Mouse (Mus musculus) MEL (cell line): Measurements from ENCODE around the gene Emsy. TPM values are rescaled to one million over a fixed set of nuclear protein-coding genes. Genes with fewer than 3 reads are reported as not detected.

Experiments
- DNase-seq: peaks from one replicate; pipeline ENCODE4 v3.0.0; 2011; ENCODE audit warnings: low read depth, low spot score
- H3K27ac ChIP-seq: 2 replicates; pipeline ENCODE4 v1.5.1; 2012; ENCODE audit warnings: low read depth, mild to moderate bottlenecking, control low read depth, low read length, moderate library complexity; ENCODE audit not compliant: control insufficient read depth
- H3K27me3 ChIP-seq, 2 experiments: fragments of 150-350 bp in 1 of 2; sonication (generic) in 1 of 2; 2 replicates each; pipeline ENCODE4 v1.6.1; 2012; ENCODE audit warnings: low read length in 2 of 2, mild to moderate bottlenecking in 2 of 2, improper control_type of control experiment in 1 of 2, moderate library complexity in 1 of 2; ENCODE audit not compliant: insufficient read depth in 2 of 2, control insufficient read depth in 1 of 2
- H3K36me3 ChIP-seq, 2 experiments: 2 replicates each; pipeline ENCODE4 v1.6.1; 2012 to 2014; ENCODE audit warnings: low read length in 2 of 2, improper control_type of control experiment in 1 of 2, inconsistent platforms in 1 of 2, mild to moderate bottlenecking in 1 of 2; ENCODE audit not compliant: insufficient read depth in 2 of 2, control insufficient read depth in 1 of 2
- H3K4me1 ChIP-seq, 2 experiments: fragments of 150-350 bp in 1 of 2; sonication (generic) in 1 of 2; 2 replicates each; pipeline ENCODE4 v1.6.1; 2012; ENCODE audit warnings: low read length in 2 of 2, improper control_type of control experiment in 1 of 2, mild to moderate bottlenecking in 1 of 2; ENCODE audit not compliant: insufficient read depth in 2 of 2, control insufficient read depth in 1 of 2
- H3K4me3 ChIP-seq, 2 experiments: fragments of 150-350 bp in 1 of 2; sonication (generic) in 1 of 2; 2 replicates each; pipeline ENCODE4 v1.5.1; 2012; ENCODE audit warnings: low read depth in 2 of 2, low read length in 2 of 2, mild to moderate bottlenecking in 2 of 2, moderate library complexity in 2 of 2, control low read depth in 1 of 2, improper control_type of control experiment in 1 of 2; ENCODE audit not compliant: control insufficient read depth in 1 of 2, insufficient read depth in 1 of 2
- H3K79me2 ChIP-seq: 2 replicates; pipeline ENCODE4 v1.6.1; 2012; ENCODE audit warnings: mild to moderate bottlenecking, low read length, moderate library complexity; ENCODE audit not compliant: control insufficient read depth, poor library complexity, insufficient read depth
- H3K9ac ChIP-seq: 2 replicates; pipeline ENCODE4 v1.6.1; 2012; ENCODE audit warnings: low read depth, mild to moderate bottlenecking, control low read depth, low read length, moderate library complexity; ENCODE audit not compliant: control insufficient read depth, poor library complexity, severe bottlenecking
- H3K9me3 ChIP-seq: fragments of 150-350 bp; sonication (generic); replicated peaks from 2 replicates; pipeline ENCODE4 v1.6.1; 2012; ENCODE audit warnings: mild to moderate bottlenecking, low read length, improper control_type of control experiment, moderate library complexity; ENCODE audit not compliant: insufficient read depth
- BHLHE40 ChIP-seq: IDR thresholded peaks from 2 replicates; pipeline ENCODE4 v1.6.1; 2012; ENCODE audit warnings: low read depth, mild to moderate bottlenecking, inconsistent platforms, low read length, improper control_type of control experiment, borderline replicate concordance
- CHD2 ChIP-seq: IDR thresholded peaks from 2 replicates; pipeline ENCODE4 v1.6.1; 2011; ENCODE audit warnings: low read length, improper control_type of control experiment
- CTCF ChIP-seq, 3 experiments: IDR thresholded peaks in 2 of 3; conservative IDR thresholded peaks in 1 of 3; 2 replicates each; pipeline ENCODE4 v1.5.1; 2011 to 2012; ENCODE audit warnings: low read length in 3 of 3, low read depth in 2 of 3, mild to moderate bottlenecking in 2 of 3, improper control_type of control experiment in 1 of 3, inconsistent platforms in 1 of 3, mixed read lengths in 1 of 3, moderate library complexity in 1 of 3; ENCODE audit not compliant: control insufficient read depth in 1 of 3, insufficient read depth in 1 of 3, poor library complexity in 1 of 3, severe bottlenecking in 1 of 3
- ETS1 ChIP-seq: IDR thresholded peaks from 2 replicates; pipeline ENCODE4 v1.6.1; 2012; ENCODE audit warnings: low read depth, mild to moderate bottlenecking, inconsistent platforms, low read length, improper control_type of control experiment, moderate library complexity
- MAX ChIP-seq: IDR thresholded peaks from 2 replicates; pipeline ENCODE4 v1.6.1; 2011; ENCODE audit warnings: low read length, improper control_type of control experiment
- MAZ ChIP-seq: IDR thresholded peaks from 2 replicates; pipeline ENCODE4 v1.6.1; 2012; ENCODE audit warnings: low read depth, mild to moderate bottlenecking, inconsistent platforms, low read length, improper control_type of control experiment
- MXI1 ChIP-seq: IDR thresholded peaks from 2 replicates; pipeline ENCODE4 v1.6.1; 2011; ENCODE audit warnings: mild to moderate bottlenecking, low read depth, low read length, improper control_type of control experiment
- MYC ChIP-seq: IDR thresholded peaks from 2 replicates; pipeline ENCODE4 v1.6.1; 2011; ENCODE audit warnings: low read depth, mild to moderate bottlenecking, low read length, improper control_type of control experiment, moderate library complexity
- NRF1 ChIP-seq: IDR thresholded peaks from 2 replicates; pipeline ENCODE4 v1.6.1; 2014; ENCODE audit warnings: low read depth, mild to moderate bottlenecking, inconsistent platforms, low read length, improper control_type of control experiment, moderate library complexity; ENCODE audit not compliant: poor library complexity, insufficient read depth, severe bottlenecking
- POLR2A ChIP-seq, 2 experiments: IDR thresholded peaks; 2 replicates each; pipeline ENCODE4 v1.6.1; 2011 to 2012; ENCODE audit warnings: low read length in 2 of 2, mild to moderate bottlenecking in 2 of 2, control low read depth in 1 of 2, improper control_type of control experiment in 1 of 2, low read depth in 1 of 2, moderate library complexity in 1 of 2; ENCODE audit not compliant: control insufficient read depth in 1 of 2, insufficient read depth in 1 of 2, poor library complexity in 1 of 2
- POLR2AphosphoS5 ChIP-seq: IDR thresholded peaks from 2 replicates; pipeline ENCODE4 v1.6.1; 2012; ENCODE audit warnings: low read depth, borderline replicate concordance, mild to moderate bottlenecking, inconsistent platforms, low read length, moderate library complexity, mixed read lengths
- RAD21 ChIP-seq: IDR thresholded peaks from 2 replicates; pipeline ENCODE4 v1.6.1; 2011; ENCODE audit warnings: mild to moderate bottlenecking, low read depth, low read length, improper control_type of control experiment
- RCOR1 ChIP-seq: IDR thresholded peaks from 2 replicates; pipeline ENCODE4 v1.6.1; 2012; ENCODE audit warnings: low read depth, mild to moderate bottlenecking, inconsistent platforms, low read length, improper control_type of control experiment
- SIN3A ChIP-seq: IDR thresholded peaks from 2 replicates; pipeline ENCODE4 v1.6.1; 2012; ENCODE audit warnings: low read length, improper control_type of control experiment, inconsistent platforms
- TBP ChIP-seq: IDR thresholded peaks from 2 replicates; pipeline ENCODE4 v1.8.0; 2011; ENCODE audit warnings: low read depth, low read length, improper control_type of control experiment
- UBTF ChIP-seq: IDR thresholded peaks from 2 replicates; pipeline ENCODE4 v1.6.1; 2012; ENCODE audit warnings: low read depth, mild to moderate bottlenecking, inconsistent platforms, low read length, improper control_type of control experiment, moderate library complexity, borderline replicate concordance; ENCODE audit not compliant: insufficient read depth
- ZKSCAN1 ChIP-seq: IDR thresholded peaks from 2 replicates; pipeline ENCODE4 v1.6.1; 2012; ENCODE audit warnings: low read depth, mild to moderate bottlenecking, inconsistent platforms, low read length, improper control_type of control experiment, moderate library complexity
- ZNF384 ChIP-seq: IDR thresholded peaks from 2 replicates; pipeline ENCODE4 v1.6.1; 2012; ENCODE audit warnings: low read depth, mild to moderate bottlenecking, inconsistent platforms, low read length, improper control_type of control experiment
- polyA plus RNA-seq, 2 experiments: library from polyadenylated mRNA; stranded (reverse) in 1 of 2; unstranded in 1 of 2; fragments of >175 nt in 1 of 2; fragments of >200 nt in 1 of 2; gene quantifications; 2 replicates each; pipeline versions ENCODE4 v1.2.1 to v1.2.4; 2012; ENCODE audit warnings: low replicate concordance in 2 of 2, low read depth in 1 of 2; ENCODE audit not compliant: insufficient read length in 2 of 2, insufficient read depth in 1 of 2, missing spikeins in 1 of 2
- total RNA-seq: library from RNA; depleted of rRNA; stranded (reverse); fragments of 300-350 nt; gene quantifications from 2 replicates; pipeline ENCODE4 v1.2.3, GENCODE M21; 2012

Gene Emsy
- total and polyA plus RNA-seq, 3 experiments, result 10.2 to 24.1 TPM; not detected in 1

- Histone ChIP-seq H3K27me3 (no peaks in the 10 kb centered on the region; a peak in 1 of 4 replicates), H3K4me3 (no peak overlapping the region), H3K4me1 (peaks cover 0 to 3% of the 10 kb centered on the region in 2 experiments; a peak in 1 of 4 replicates), H3K36me3 (peaks cover 0 to 2% of the 10 kb centered on the region in 2 experiments; a peak in 1 of 4 replicates), H3K9ac (no peak overlapping the region), H3K79me2 (no peaks in the 10 kb centered on the region), H3K27ac (no peak overlapping the region), H3K9me3 (no peaks in the 10 kb centered on the region)
- TF ChIP-seq BHLHE40, result no peak
- TF ChIP-seq MAZ, result no peak
- no peak for TF ChIP-seq MYC
- TF ChIP-seq CHD2, result no peak
- no peak for TF ChIP-seq ETS1
- TF ChIP-seq NRF1, result no peak
- no peak for TF ChIP-seq SIN3A
- TF ChIP-seq RAD21, result no peak
- TF ChIP-seq POLR2A (IDR thresholded peaks at IDR 0.05; ENCODE audit: control insufficient read depth in 1 of 2, insufficient read depth in 1 of 2, low read depth in 1 of 2, low read length in 2 of 2, poor library complexity in 1 of 2), result no peak
- no peak for TF ChIP-seq ZKSCAN1
- TF ChIP-seq RCOR1, result no peak
- no peak for TF ChIP-seq TBP
- no peak for TF ChIP-seq MXI1
- TF ChIP-seq POLR2AphosphoS5, result no peak
- no peak for TF ChIP-seq CTCF (IDR thresholded peaks at IDR 0.05 in 2 of 3, conservative IDR thresholded peaks at IDR 0.05 in 1 of 3; ENCODE audit: control insufficient read depth in 1 of 3, insufficient read depth in 1 of 3, low read depth in 2 of 3, low read length in 3 of 3, poor library complexity in 1 of 3, severe bottlenecking in 1 of 3)
- no peak for TF ChIP-seq UBTF
- no peak for TF ChIP-seq ZNF384
- DNase-seq, result no peak
Measured at GRCm38 (mm10) chr7:98685895-98686294, 29.3 kb upstream of the Emsy start.

- no peak for DNase-seq
- Histone ChIP-seq H3K4me3 (no peak overlapping the region), H3K4me1 (no peaks in the 10 kb centered on the region), H3K79me2 (no peaks in the 10 kb centered on the region), H3K36me3 (no peaks in the 10 kb centered on the region), H3K9me3 (no peaks in the 10 kb centered on the region)
- TF ChIP-seq TBP (no peak), MAX (no peak), UBTF (no peak), CTCF (IDR thresholded peaks at IDR 0.05 in 2 of 3, conservative IDR thresholded peaks at IDR 0.05 in 1 of 3; ENCODE audit: control insufficient read depth in 1 of 3, insufficient read depth in 1 of 3, low read depth in 2 of 3, low read length in 3 of 3, poor library complexity in 1 of 3, severe bottlenecking in 1 of 3) (peak; percentile 13 to 22 (median 19); a peak in 2 of 6 replicates), RCOR1 (no peak)
- TF ChIP-seq, all 39 proteins: peak for 1
- no peak overlapping the region for H3K27ac ChIP-seq
- H3K9ac ChIP-seq, result no peak overlapping the region
- peaks cover 0 to 2% of the 10 kb centered on the region in 2 experiments; a peak in 2 of 4 replicates for H3K27me3 ChIP-seq
Measured at GRCm38 (mm10) chr7:98682821-98683220, 26.2 kb upstream of the Emsy start.
